Mouse (Mus musculus): ENCODE measurements at regions not wholly inside any gene's neighbourhood (a gene's known extent, or its start where the extent isn't known, plus 50 kb on each side); places are given as distances from the start of the nearest gene placed in this dataset.
"Not testable (repeated sequence)": the region's sequence is repeated elsewhere in the genome, so short reads cannot be mapped to it uniquely, and the experiment has no call there.

- no peak for DNase-seq (ENCODE audit: low spot score)
- no peaks in the 10 kb centered on the region for H3K27me3 ChIP-seq (ENCODE audit: insufficient read depth, low read length)
- H3K4me1 ChIP-seq (ENCODE audit: insufficient read depth, low read depth, low read length): no peaks in the 10 kb centered on the region
- no peaks in the 10 kb centered on the region for H3K36me3 ChIP-seq (replicated peaks)
- peaks cover 34% of the 10 kb centered on the region for H3K9me3 ChIP-seq (replicated peaks)
- no peak for ATAC-seq (ENCODE audit: extremely low read depth, insufficient number of reproducible peaks, low FRiP score, poor library complexity, severe bottlenecking)
- TF ChIP-seq GATA1 (IDR thresholded peaks at IDR 0.05; ENCODE audit: borderline replicate concordance, low read length) (no peak), TAL1 (conservative IDR thresholded peaks at IDR 0.05; ENCODE audit: low read depth, low read length) (no peak), GATA2 (IDR thresholded peaks at IDR 0.05; ENCODE audit: borderline replicate concordance, low read depth, low read length) (no peak), POLR2AphosphoS5 (IDR thresholded peaks at IDR 0.05; ENCODE audit: insufficient replicate concordance, low read depth, low read length) (no peak), CTCF (IDR thresholded peaks at IDR 0.05; ENCODE audit: low read depth, low read length) (no peak)
- no peak overlapping the region for H3K4me3 ChIP-seq (ENCODE audit: low read depth, low read length)
Measured at GRCm38 (mm10) chr14:33708298-33708665, 119.3 kb downstream of the Ptpn20 start.

GRCm38 (mm10) chr14:33712458-33712857 lies 123.5 kb downstream of the Ptpn20 start:
- no peaks in the 10 kb centered on the region for H3K36me3 ChIP-seq (replicated peaks)
- ATAC-seq (ENCODE audit: extremely low read depth, insufficient number of reproducible peaks, low FRiP score, poor library complexity, severe bottlenecking) (no peak), DNase-seq (ENCODE audit: low spot score) (no peak)

GRCm38 (mm10) chr14:33719651-33720050 lies 130.6 kb downstream of the Ptpn20 start:
- no peak for TF ChIP-seq TAL1 (conservative IDR thresholded peaks at IDR 0.05; ENCODE audit: low read depth, low read length)
- no peak for TF ChIP-seq GATA1 (IDR thresholded peaks at IDR 0.05; ENCODE audit: borderline replicate concordance, low read length)
- TF ChIP-seq POLR2AphosphoS5 (IDR thresholded peaks at IDR 0.05; ENCODE audit: insufficient replicate concordance, low read depth, low read length): no peak
- no peak for TF ChIP-seq CTCF (IDR thresholded peaks at IDR 0.05; ENCODE audit: low read depth, low read length)
- TF ChIP-seq GATA2 (IDR thresholded peaks at IDR 0.05; ENCODE audit: borderline replicate concordance, low read depth, low read length): no peak
- Histone ChIP-seq H3K36me3 (replicated peaks) (no peaks in the 10 kb centered on the region), H3K4me3 (ENCODE audit: low read depth, low read length) (no peak overlapping the region), H3K27me3 (ENCODE audit: insufficient read depth, low read length) (no peaks in the 10 kb centered on the region), H3K9me3 (replicated peaks) (peaks cover 31% of the 10 kb centered on the region), H3K4me1 (ENCODE audit: insufficient read depth, low read depth, low read length) (no peaks in the 10 kb centered on the region)
- DNase-seq (ENCODE audit: low spot score): no peak
- no peak for ATAC-seq (ENCODE audit: extremely low read depth, insufficient number of reproducible peaks, low FRiP score, poor library complexity, severe bottlenecking)

More at GRCm38 (mm10) chr14:33712458-33712857, 123.5 kb downstream of the Ptpn20 start:
- Histone ChIP-seq H3K9me3 (replicated peaks) (peaks cover 29% of the 10 kb centered on the region), H3K4me3 (ENCODE audit: low read depth, low read length) (no peak overlapping the region), H3K4me1 (ENCODE audit: insufficient read depth, low read depth, low read length) (no peaks in the 10 kb centered on the region), H3K27me3 (ENCODE audit: insufficient read depth, low read length) (no peaks in the 10 kb centered on the region)
- TF ChIP-seq TAL1 (conservative IDR thresholded peaks at IDR 0.05; ENCODE audit: low read depth, low read length): no peak
- no peak for TF ChIP-seq GATA1 (IDR thresholded peaks at IDR 0.05; ENCODE audit: borderline replicate concordance, low read length)
- TF ChIP-seq GATA2 (IDR thresholded peaks at IDR 0.05; ENCODE audit: borderline replicate concordance, low read depth, low read length): no peak
- no peak for TF ChIP-seq POLR2AphosphoS5 (IDR thresholded peaks at IDR 0.05; ENCODE audit: insufficient replicate concordance, low read depth, low read length)
- TF ChIP-seq CTCF (IDR thresholded peaks at IDR 0.05; ENCODE audit: low read depth, low read length): no peak

GRCm38 (mm10) chr14:33722379-33723145 lies 133.6 kb downstream of the Ptpn20 start:
- H3K9me3 ChIP-seq (replicated peaks): peaks cover 42% of the 10 kb centered on the region
- ATAC-seq (ENCODE audit: extremely low read depth, insufficient number of reproducible peaks, low FRiP score, poor library complexity, severe bottlenecking); DNase-seq (ENCODE audit: low spot score); H3K4me1 ChIP-seq (ENCODE audit: insufficient read depth, low read depth, low read length); H3K27me3 ChIP-seq (ENCODE audit: insufficient read depth, low read length); H3K4me3 ChIP-seq (ENCODE audit: low read depth, low read length); H3K36me3 ChIP-seq (replicated peaks): not testable (repeated sequence)

GRCm38 (mm10) chr14:33726500-33726899 lies 137.5 kb downstream of the Ptpn20 start:
- Histone ChIP-seq H3K9me3 (replicated peaks) (peaks cover 44% of the 10 kb centered on the region), H3K4me3 (ENCODE audit: low read depth, low read length) (no peak overlapping the region), H3K4me1 (ENCODE audit: insufficient read depth, low read depth, low read length) (no peaks in the 10 kb centered on the region), H3K36me3 (replicated peaks) (no peaks in the 10 kb centered on the region), H3K27me3 (ENCODE audit: insufficient read depth, low read length) (no peaks in the 10 kb centered on the region)
- TF ChIP-seq TAL1 (conservative IDR thresholded peaks at IDR 0.05; ENCODE audit: low read depth, low read length) (no peak), CTCF (IDR thresholded peaks at IDR 0.05; ENCODE audit: low read depth, low read length) (no peak), POLR2AphosphoS5 (IDR thresholded peaks at IDR 0.05; ENCODE audit: insufficient replicate concordance, low read depth, low read length) (no peak), GATA2 (IDR thresholded peaks at IDR 0.05; ENCODE audit: borderline replicate concordance, low read depth, low read length) (no peak)
- DNase-seq (ENCODE audit: low spot score) (no peak), ATAC-seq (ENCODE audit: extremely low read depth, insufficient number of reproducible peaks, low FRiP score, poor library complexity, severe bottlenecking) (no peak)

GRCm38 (mm10) chr14:33729115-33729884 lies 140.3 kb downstream of the Ptpn20 start:
- Histone ChIP-seq H3K4me1 (ENCODE audit: insufficient read depth, low read depth, low read length) (no peaks in the 10 kb centered on the region), H3K36me3 (replicated peaks) (no peaks in the 10 kb centered on the region), H3K9me3 (replicated peaks) (peaks cover 48% of the 10 kb centered on the region), H3K4me3 (ENCODE audit: low read depth, low read length) (no peak overlapping the region), H3K27me3 (ENCODE audit: insufficient read depth, low read length) (no peaks in the 10 kb centered on the region)
- TF ChIP-seq POLR2AphosphoS5 (IDR thresholded peaks at IDR 0.05; ENCODE audit: insufficient replicate concordance, low read depth, low read length): no peak
- TF ChIP-seq GATA2 (IDR thresholded peaks at IDR 0.05; ENCODE audit: borderline replicate concordance, low read depth, low read length): no peak
- no peak for TF ChIP-seq CTCF (IDR thresholded peaks at IDR 0.05; ENCODE audit: low read depth, low read length)
- TF ChIP-seq TAL1 (conservative IDR thresholded peaks at IDR 0.05; ENCODE audit: low read depth, low read length): no peak
- no peak for TF ChIP-seq GATA1 (IDR thresholded peaks at IDR 0.05; ENCODE audit: borderline replicate concordance, low read length)
- ATAC-seq (ENCODE audit: extremely low read depth, insufficient number of reproducible peaks, low FRiP score, poor library complexity, severe bottlenecking) (no peak), DNase-seq (ENCODE audit: low spot score) (no peak)

All from G1E (cell line).